Mouse (Mus musculus): ENCODE data around the gene Slc4a5.
A peak's percentile ranks its signal among the peaks of the same experiment; 100 is the strongest.

Slc4a5 gene

GRCm38 (mm10) chr6:83233306-83233705 lies 13.7 kb downstream of the Slc4a5 start:
- no peak for DNase-seq (ENCODE audit: low spot score)

DNA sequence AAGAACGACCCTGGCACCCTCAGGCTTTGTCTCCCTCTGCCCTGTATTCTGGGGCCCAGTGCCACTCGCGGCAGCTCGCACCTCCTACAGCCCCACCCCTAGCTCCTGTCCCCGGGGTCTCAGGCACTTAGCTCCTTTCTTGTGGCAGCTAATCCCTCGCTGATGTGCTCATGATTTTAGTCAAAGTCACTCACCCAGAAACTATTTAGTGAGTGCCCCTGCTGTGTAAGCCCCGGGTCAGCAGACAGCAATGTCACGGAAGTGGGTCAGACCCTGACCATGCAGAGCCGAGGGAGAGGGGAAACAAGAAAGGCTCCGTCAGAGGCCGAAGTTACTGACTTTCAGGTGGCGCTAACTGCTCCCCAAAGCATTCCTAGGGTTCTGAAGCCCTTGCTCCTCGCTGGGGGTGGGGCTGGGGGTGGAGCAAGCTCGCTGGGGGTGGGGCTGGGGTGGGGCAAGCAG lies 14.7 kb downstream of the Slc4a5 start:
- DNase-seq (ENCODE audit: low spot score) = no peak

GRCm38 (mm10) chr6:83237123-83237522 lies 17.5 kb downstream of the Slc4a5 start:
- DNase-seq (ENCODE audit: low spot score) = no peak

- no peak for DNase-seq (ENCODE audit: low spot score)
Observed at GRCm38 (mm10) chr6:83244422-83245061, 24.9 kb downstream of the Slc4a5 start.

- peak; percentile 59 for DNase-seq (ENCODE audit: low spot score)
Observed at GRCm38 (mm10) chr6:83245134-83245533, 25.5 kb downstream of the Slc4a5 start.

DNA sequence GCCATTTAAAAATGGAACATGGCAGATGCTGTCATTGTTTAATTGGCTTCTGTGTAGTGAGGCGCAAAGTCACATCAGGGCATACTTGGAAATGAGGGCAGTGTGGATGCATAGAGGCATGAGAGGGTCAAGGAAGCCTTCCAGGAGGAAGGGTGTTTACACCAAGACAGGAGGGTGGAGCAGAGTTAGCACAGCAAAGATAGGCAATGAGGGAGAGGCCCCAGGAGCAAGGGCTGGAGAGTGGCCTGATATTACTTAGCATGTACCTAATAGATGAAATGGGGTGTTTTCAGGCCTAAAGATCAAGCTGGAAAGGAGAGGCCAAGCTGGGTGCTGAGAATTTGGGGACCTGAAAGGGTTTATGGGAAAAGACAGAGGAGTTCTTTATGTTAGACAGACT lies 26.4 kb downstream of the Slc4a5 start:
- no peak for DNase-seq (ENCODE audit: low spot score)

GRCm38 (mm10) chr6:83246750-83247149 lies 27.1 kb downstream of the Slc4a5 start:
- DNase-seq (ENCODE audit: low spot score) = no peak

DNA sequence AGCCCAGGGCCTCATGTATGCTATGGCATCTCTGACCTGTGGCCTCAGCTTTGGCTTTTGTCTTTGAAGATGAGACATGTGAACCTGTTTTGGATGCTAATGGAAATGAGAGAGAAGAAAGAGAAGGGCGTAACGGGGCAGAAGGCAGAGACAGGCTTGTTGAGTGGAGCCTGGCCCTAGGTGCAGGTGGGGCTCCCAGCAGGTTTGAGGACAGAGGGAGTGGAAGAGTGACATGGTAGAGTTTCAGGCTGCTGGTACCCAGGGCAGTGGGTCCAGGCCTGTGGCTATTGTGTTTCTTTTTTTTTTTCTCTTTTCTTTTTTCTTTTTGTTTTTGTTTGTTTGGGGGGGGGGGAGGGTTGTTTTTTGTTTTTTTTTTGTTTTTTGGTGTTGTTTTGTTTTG lies 27.5 kb downstream of the Slc4a5 start:
- DNase-seq (ENCODE audit: low spot score) = no peak

GRCm38 (mm10) chr6:83254242-83254641 lies 34.6 kb downstream of the Slc4a5 start:
- DNase-seq (ENCODE audit: low spot score) = no peak

- DNase-seq (ENCODE audit: low spot score) = no peak
Observed at GRCm38 (mm10) chr6:83264516-83264915, 44.9 kb downstream of the Slc4a5 start.

DNA sequence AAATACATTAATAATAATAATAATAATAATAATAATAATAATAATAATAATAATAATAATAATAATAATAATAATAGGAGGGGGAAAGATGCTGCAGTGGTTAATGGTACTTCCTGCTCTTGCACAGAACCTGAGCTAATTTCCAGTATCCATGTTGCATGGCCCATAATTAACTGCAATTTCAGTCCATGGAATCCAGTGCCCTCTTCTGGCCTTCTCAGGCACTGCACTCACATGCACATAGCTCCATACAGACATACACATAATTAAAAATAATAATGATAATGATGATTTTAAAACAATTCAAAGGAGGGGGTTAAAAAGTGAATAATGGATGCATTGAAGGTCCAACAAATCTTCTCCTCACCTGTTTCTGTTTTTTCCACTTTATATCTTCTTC lies 45.6 kb downstream of the Slc4a5 start:
- DNase-seq (ENCODE audit: low spot score) = no peak

GRCm38 (mm10) chr6:83265653-83266052 lies 46.0 kb downstream of the Slc4a5 start:
- no peak for DNase-seq (ENCODE audit: low spot score)

GRCm38 (mm10) chr6:83267616-83268015 lies 48.0 kb downstream of the Slc4a5 start:
- DNase-seq (ENCODE audit: low spot score) = no peak

- DNase-seq (ENCODE audit: low spot score) = peak; percentile 94
Observed at GRCm38 (mm10) chr6:83268144-83269010, 48.7 kb downstream of the Slc4a5 start.

GRCm38 (mm10) chr6:83273733-83274132 lies 54.1 kb downstream of the Slc4a5 start:
- DNase-seq (ENCODE audit: low spot score) = no peak

DNA sequence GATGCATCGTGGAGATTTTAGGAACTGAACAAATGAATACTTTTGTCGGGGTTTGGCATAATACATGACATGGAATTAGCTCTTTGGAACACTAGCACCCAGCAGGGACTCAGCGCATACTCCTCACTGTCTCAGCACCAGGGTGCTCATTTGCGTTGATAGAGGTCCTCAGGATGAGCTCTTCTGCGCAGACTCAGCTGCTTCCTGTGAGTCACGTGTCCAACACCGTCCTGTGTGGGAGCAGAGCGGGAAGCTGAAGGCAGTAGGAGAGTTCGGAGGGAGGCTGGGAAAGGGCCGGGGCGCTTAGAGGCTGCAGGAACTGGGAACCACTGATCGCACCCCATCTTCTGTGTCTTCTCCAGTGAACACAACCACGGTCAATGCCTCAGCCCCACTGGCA lies 57.5 kb downstream of the Slc4a5 start:
- DNase-seq (ENCODE audit: low spot score) = no peak

GRCm38 (mm10) chr6:83278881-83279280 lies 59.3 kb downstream of the Slc4a5 start:
- no peak for DNase-seq (ENCODE audit: low spot score)

DNA sequence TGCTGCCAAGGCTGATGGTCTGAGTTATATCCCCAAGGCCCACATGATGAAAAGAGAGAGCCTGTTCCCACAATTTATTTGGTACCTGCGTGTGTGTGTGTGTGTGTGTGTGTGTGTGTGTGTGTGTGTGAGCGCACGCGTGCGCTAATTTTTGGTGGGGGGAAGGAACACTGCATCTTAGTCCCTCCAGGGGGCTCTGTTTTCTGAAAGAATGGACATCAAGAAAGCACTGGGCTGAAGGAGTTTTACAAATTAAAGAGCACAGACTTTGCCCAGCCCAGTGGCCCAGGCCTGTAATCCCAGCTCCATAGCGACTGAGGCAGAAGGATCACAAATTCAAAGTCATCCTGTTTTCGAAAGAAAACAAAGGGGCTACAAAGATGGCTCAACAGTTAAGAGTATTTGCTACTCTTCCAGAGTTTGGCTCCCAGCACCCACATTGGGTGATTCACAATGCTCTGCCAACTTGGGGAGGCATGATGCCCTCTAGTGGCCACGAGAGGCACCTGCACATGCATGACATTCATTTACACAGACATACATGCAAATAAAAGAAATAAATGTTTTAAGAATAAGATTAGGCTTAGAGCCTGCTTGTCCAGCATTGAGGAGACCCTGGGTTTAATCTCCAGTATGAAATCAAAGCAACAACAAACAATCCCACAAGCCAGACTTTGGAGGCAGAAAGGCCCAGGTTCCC lies 60.8 kb downstream of the Slc4a5 start:
- no peak for DNase-seq (ENCODE audit: low spot score)

DNA sequence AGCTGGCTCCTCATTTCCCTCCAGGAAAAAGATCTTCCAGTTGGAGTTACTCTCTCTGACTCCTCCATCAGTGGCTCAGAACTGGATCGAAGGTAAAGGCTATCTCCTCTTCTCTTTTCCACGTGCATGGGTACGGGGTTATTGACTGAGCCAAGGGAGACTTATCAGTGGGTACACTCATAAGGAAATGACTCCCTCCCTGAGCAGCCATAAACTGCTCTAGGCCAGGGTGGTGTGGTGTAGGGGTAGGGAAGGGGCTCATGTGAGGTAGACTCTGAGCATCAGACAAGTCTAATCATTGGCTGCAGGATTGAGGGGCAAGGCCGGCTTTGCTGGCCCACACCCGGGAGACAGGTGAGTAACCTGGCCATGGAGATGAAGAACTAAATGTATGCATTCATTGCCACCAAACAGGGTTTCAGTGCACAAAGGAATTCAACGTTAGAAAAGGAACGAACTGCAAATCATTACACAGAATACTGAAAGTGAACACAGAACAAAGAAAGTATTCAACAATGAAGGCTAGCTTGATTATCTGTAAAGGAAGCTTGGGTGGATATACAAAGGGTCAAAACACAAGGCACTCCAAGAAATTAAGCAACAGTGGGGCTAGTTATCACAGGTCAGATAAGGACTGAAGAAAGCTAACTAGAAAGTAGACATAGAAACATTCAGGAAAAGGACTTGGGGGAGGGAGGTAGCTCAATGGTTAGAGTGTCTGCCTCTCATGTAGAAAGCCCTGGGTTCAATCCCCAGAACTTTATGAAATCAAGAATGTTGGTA lies 81.0 kb downstream of the Slc4a5 start:
- no peak for DNase-seq (ENCODE audit: low spot score)

DNA sequence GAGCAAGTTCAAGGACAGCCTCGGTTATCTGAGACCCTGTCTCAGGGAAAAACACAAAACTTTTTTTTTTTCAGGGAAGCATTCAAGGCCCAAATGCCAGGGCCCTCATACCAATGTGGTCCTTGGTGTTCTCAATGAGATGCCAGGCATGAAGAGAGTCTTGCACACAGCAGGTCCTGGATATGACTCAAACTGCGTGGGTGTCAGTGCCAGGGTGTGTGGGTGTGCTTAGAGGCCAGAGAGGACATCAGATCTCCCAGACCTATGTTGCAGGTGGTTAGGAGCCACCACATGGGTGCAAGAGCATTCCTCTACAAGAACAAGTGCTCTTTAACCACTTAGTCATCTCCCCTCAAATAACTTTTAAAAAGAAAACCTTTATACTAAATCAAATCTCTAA lies 81.7 kb downstream of the Slc4a5 start:
- no peak for DNase-seq (ENCODE audit: low spot score)

DNA sequence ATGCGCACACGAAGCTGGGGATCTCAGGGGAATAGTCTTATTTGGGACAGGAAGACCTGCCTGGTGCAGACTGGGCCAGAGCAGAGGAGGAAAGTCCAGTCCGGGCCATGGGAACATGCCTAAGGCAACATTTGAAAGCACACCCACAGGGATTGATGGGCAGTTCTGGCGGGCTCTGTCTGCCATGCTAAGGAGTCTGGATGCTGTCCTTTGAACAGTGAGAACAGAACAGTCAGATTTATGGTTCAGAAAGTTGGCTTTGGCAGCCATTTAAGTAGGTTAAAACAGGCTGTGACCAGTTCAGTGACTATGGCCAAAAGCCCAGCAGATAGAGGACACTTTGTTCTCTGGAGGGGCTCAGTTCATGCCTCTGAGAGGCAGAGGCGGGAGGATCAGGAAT lies 82.6 kb downstream of the Slc4a5 start:
- peak; percentile 18 for DNase-seq (ENCODE audit: low spot score)

DNA sequence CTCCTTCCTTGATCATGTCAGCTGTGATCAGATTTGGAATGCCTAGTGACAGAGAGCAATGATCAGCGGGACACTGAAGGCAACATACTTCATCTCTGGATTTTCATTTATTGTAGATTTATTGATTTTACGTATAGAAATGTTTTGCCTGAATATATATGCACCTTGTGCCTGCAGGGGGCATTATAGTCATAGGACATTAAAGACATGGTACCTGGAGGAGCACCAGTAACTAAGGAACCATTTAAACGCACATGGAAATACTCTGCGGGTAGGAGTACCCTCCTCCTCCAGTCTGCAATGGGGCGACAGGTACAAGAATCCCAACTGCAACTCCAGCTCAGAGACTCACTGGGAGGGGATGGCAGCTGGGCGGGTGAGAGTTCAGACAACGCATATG lies 89.4 kb downstream of the Slc4a5 start:
- DNase-seq (ENCODE audit: low spot score) = no peak

Data from urinary bladder, postnatal 14 days (tissue).